Mouse (Mus musculus) MEL (cell line): Measurements from ENCODE around the gene Cdc20. TPM values are rescaled to one million over a fixed set of nuclear protein-coding genes. Genes with fewer than 3 reads are reported as not detected.

Experiments
- DNase-seq: peaks from one replicate; pipeline ENCODE4 v3.0.0; 2011; ENCODE audit warnings: low read depth, low spot score
- H3K27ac ChIP-seq: 2 replicates; pipeline ENCODE4 v1.5.1; 2012; ENCODE audit warnings: low read depth, mild to moderate bottlenecking, control low read depth, low read length, moderate library complexity; ENCODE audit not compliant: control insufficient read depth
- H3K27me3 ChIP-seq, 2 experiments: fragments of 150-350 bp in 1 of 2; sonication (generic) in 1 of 2; 2 replicates each; pipeline ENCODE4 v1.6.1; 2012; ENCODE audit warnings: low read length in 2 of 2, mild to moderate bottlenecking in 2 of 2, improper control_type of control experiment in 1 of 2, moderate library complexity in 1 of 2; ENCODE audit not compliant: insufficient read depth in 2 of 2, control insufficient read depth in 1 of 2
- H3K36me3 ChIP-seq, 2 experiments: 2 replicates each; pipeline ENCODE4 v1.6.1; 2012 to 2014; ENCODE audit warnings: low read length in 2 of 2, improper control_type of control experiment in 1 of 2, inconsistent platforms in 1 of 2, mild to moderate bottlenecking in 1 of 2; ENCODE audit not compliant: insufficient read depth in 2 of 2, control insufficient read depth in 1 of 2
- H3K4me1 ChIP-seq, 2 experiments: fragments of 150-350 bp in 1 of 2; sonication (generic) in 1 of 2; 2 replicates each; pipeline ENCODE4 v1.6.1; 2012; ENCODE audit warnings: low read length in 2 of 2, improper control_type of control experiment in 1 of 2, mild to moderate bottlenecking in 1 of 2; ENCODE audit not compliant: insufficient read depth in 2 of 2, control insufficient read depth in 1 of 2
- H3K4me3 ChIP-seq, 2 experiments: fragments of 150-350 bp in 1 of 2; sonication (generic) in 1 of 2; 2 replicates each; pipeline ENCODE4 v1.5.1; 2012; ENCODE audit warnings: low read depth in 2 of 2, low read length in 2 of 2, mild to moderate bottlenecking in 2 of 2, moderate library complexity in 2 of 2, control low read depth in 1 of 2, improper control_type of control experiment in 1 of 2; ENCODE audit not compliant: control insufficient read depth in 1 of 2, insufficient read depth in 1 of 2
- H3K79me2 ChIP-seq: 2 replicates; pipeline ENCODE4 v1.6.1; 2012; ENCODE audit warnings: mild to moderate bottlenecking, low read length, moderate library complexity; ENCODE audit not compliant: control insufficient read depth, poor library complexity, insufficient read depth
- H3K9ac ChIP-seq: 2 replicates; pipeline ENCODE4 v1.6.1; 2012; ENCODE audit warnings: low read depth, mild to moderate bottlenecking, control low read depth, low read length, moderate library complexity; ENCODE audit not compliant: control insufficient read depth, poor library complexity, severe bottlenecking
- H3K9me3 ChIP-seq: fragments of 150-350 bp; sonication (generic); replicated peaks from 2 replicates; pipeline ENCODE4 v1.6.1; 2012; ENCODE audit warnings: mild to moderate bottlenecking, low read length, improper control_type of control experiment, moderate library complexity; ENCODE audit not compliant: insufficient read depth
- BHLHE40 ChIP-seq: IDR thresholded peaks from 2 replicates; pipeline ENCODE4 v1.6.1; 2012; ENCODE audit warnings: low read depth, mild to moderate bottlenecking, inconsistent platforms, low read length, improper control_type of control experiment, borderline replicate concordance
- GATA1 ChIP-seq: IDR thresholded peaks from 2 replicates; pipeline ENCODE4 v1.6.1; 2011; ENCODE audit warnings: low read depth, low read length, improper control_type of control experiment
- MAZ ChIP-seq: IDR thresholded peaks from 2 replicates; pipeline ENCODE4 v1.6.1; 2012; ENCODE audit warnings: low read depth, mild to moderate bottlenecking, inconsistent platforms, low read length, improper control_type of control experiment
- POLR2AphosphoS2 ChIP-seq: IDR thresholded peaks from 2 replicates; pipeline ENCODE4 v1.6.1; 2011; ENCODE audit warnings: low read length, improper control_type of control experiment
- SMC3 ChIP-seq: IDR thresholded peaks from 2 replicates; pipeline ENCODE4 v1.6.1; 2011; ENCODE audit warnings: low read depth, low read length, improper control_type of control experiment
- USF1 ChIP-seq: IDR thresholded peaks from 2 replicates; pipeline ENCODE4 v1.6.1; 2014; ENCODE audit warnings: low read depth, mild to moderate bottlenecking, inconsistent platforms, low read length, improper control_type of control experiment, moderate library complexity
- USF2 ChIP-seq, 2 experiments: IDR thresholded peaks; 2 replicates each; pipeline ENCODE4 v1.6.1; 2011 to 2012; ENCODE audit warnings: improper control_type of control experiment in 2 of 2, low read length in 2 of 2, borderline replicate concordance in 1 of 2, inconsistent platforms in 1 of 2, low read depth in 1 of 2, mild to moderate bottlenecking in 1 of 2; ENCODE audit not compliant: insufficient read depth in 1 of 2
- ZMIZ1 ChIP-seq: IDR thresholded peaks from 2 replicates; pipeline ENCODE4 v1.6.1; 2012; ENCODE audit warnings: low read depth, mild to moderate bottlenecking, inconsistent platforms, low read length, improper control_type of control experiment, moderate library complexity
- polyA plus RNA-seq, 2 experiments: library from polyadenylated mRNA; stranded (reverse) in 1 of 2; unstranded in 1 of 2; fragments of >175 nt in 1 of 2; fragments of >200 nt in 1 of 2; gene quantifications; 2 replicates each; pipeline versions ENCODE4 v1.2.1 to v1.2.4; 2012; ENCODE audit warnings: low replicate concordance in 2 of 2, low read depth in 1 of 2; ENCODE audit not compliant: insufficient read length in 2 of 2, insufficient read depth in 1 of 2, missing spikeins in 1 of 2
- total RNA-seq: library from RNA; depleted of rRNA; stranded (reverse); fragments of 300-350 nt; gene quantifications from 2 replicates; pipeline ENCODE4 v1.2.3, GENCODE M21; 2012

Cdc20 gene
- total and polyA plus RNA-seq, 3 experiments, result 189 to 247 TPM; not detected in 1

GRCm38 (mm10) chr4:118437829-118438253 lies 689 bp upstream of the Cdc20 start:
- no peak for TF ChIP-seq USF2 (IDR thresholded peaks at IDR 0.05; ENCODE audit: borderline replicate concordance in 1 of 2, insufficient read depth in 1 of 2, low read depth in 1 of 2, low read length in 2 of 2)
- no peak for TF ChIP-seq GATA1
- 0 out of 2 replicates have a peak, but pooled peaks have one; percentile 40 for TF ChIP-seq MAZ
- H3K9me3 ChIP-seq, result no peaks in the 10 kb centered on the region
- peaks cover 0 to 2% of the 10 kb centered on the region in 2 experiments; a peak in 2 of 4 replicates for H3K27me3 ChIP-seq
- H3K4me3 ChIP-seq, result peak overlapping the region; percentile 53 to 68
- H3K27ac ChIP-seq, result peak overlapping the region; percentile 66
- H3K79me2 ChIP-seq, result peaks cover 29% of the 10 kb centered on the region
- peaks cover 2 to 12% of the 10 kb centered on the region in 2 experiments for H3K36me3 ChIP-seq
- DNase-seq, result peak; percentile 56
- H3K9ac ChIP-seq, result peak overlapping the region; percentile 80
- peaks cover 0 to 18% of the 10 kb centered on the region in 2 experiments; a peak in 2 of 4 replicates for H3K4me1 ChIP-seq

GRCm38 (mm10) chr4:118432332-118432731 lies 4.8 kb downstream of the Cdc20 start:
- Histone ChIP-seq H3K4me3 (no peak overlapping the region), H3K4me1 (peaks cover 0 to 28% of the 10 kb centered on the region in 2 experiments; a peak in 3 of 4 replicates), H3K9ac (no peak overlapping the region)

GRCm38 (mm10) chr4:118429215-118429895 lies 7.8 kb downstream of the Cdc20 start:
- TF ChIP-seq SMC3, result no peak
- TF ChIP-seq MAZ, result 0 out of 2 replicates have a peak, but pooled peaks have one; percentile 18

More at GRCm38 (mm10) chr4:118432332-118432731, 4.8 kb downstream of the Cdc20 start:
- no peaks in the 10 kb centered on the region for H3K9me3 ChIP-seq
- peaks cover 4 to 22% of the 10 kb centered on the region in 2 experiments for H3K36me3 ChIP-seq
- H3K27me3 ChIP-seq, result no peaks in the 10 kb centered on the region
- H3K79me2 ChIP-seq, result peaks cover 61% of the 10 kb centered on the region
- DNase-seq, result no peak
- TF ChIP-seq USF1, result no peak
- TF ChIP-seq POLR2AphosphoS2, result peak; percentile 75
- peak; percentile 69; the same call in 1 of the 2 replicates for TF ChIP-seq ZMIZ1
- no peak for TF ChIP-seq BHLHE40
- H3K27ac ChIP-seq, result no peak overlapping the region

More at GRCm38 (mm10) chr4:118429215-118429895, 7.8 kb downstream of the Cdc20 start:
- no peaks in the 10 kb centered on the region for H3K9me3 ChIP-seq
- H3K27ac ChIP-seq, result peak overlapping the region; percentile 85
- no peak for DNase-seq
- peak overlapping the region; percentile 95 to 96 for H3K4me3 ChIP-seq
- no peaks in the 10 kb centered on the region for H3K27me3 ChIP-seq
- H3K4me1 ChIP-seq, result peaks cover 14 to 38% of the 10 kb centered on the region in 2 experiments
- peak overlapping the region; percentile 96 for H3K9ac ChIP-seq
- peaks cover 38% of the 10 kb centered on the region for H3K79me2 ChIP-seq
- peaks cover 2 to 34% of the 10 kb centered on the region in 2 experiments for H3K36me3 ChIP-seq
